Mouse (Mus musculus): ENCODE data around the gene Polr2e. TPM values are rescaled to one million over a fixed set of nuclear protein-coding genes. Genes with fewer than 3 reads are reported as not detected.
"Not testable (repeated sequence)": the region's sequence is repeated elsewhere in the genome, so short reads cannot be mapped to it uniquely, and the experiment has no call there.

Gene Polr2e
- total and polyA plus RNA-seq, 3 experiments: 97.3 to 122 (median 106) TPM

- peak; percentile 36 for DNase-seq
These were observed 18.2 kb upstream of the Polr2e start for GRCm38 (mm10) chr10:80057683-80058326.

GRCm38 (mm10) chr10:80056976-80057682 lies 17.5 kb upstream of the Polr2e start:
- DNase-seq: no peak

GRCm38 (mm10) chr10:80056506-80056905 lies 16.9 kb upstream of the Polr2e start:
- DNase-seq: no peak

GRCm38 (mm10) chr10:80055891-80056290 lies 16.3 kb upstream of the Polr2e start:
- no peak for DNase-seq

GRCm38 (mm10) chr10:80055364-80055763 lies 15.8 kb upstream of the Polr2e start:
- no peak for DNase-seq

- DNase-seq: not testable (repeated sequence)
These were observed 15.3 kb upstream of the Polr2e start for GRCm38 (mm10) chr10:80054911-80055310.

GRCm38 (mm10) chr10:80053831-80054815 lies 14.5 kb upstream of the Polr2e start:
- peak; percentile 89 for DNase-seq

GRCm38 (mm10) chr10:80053259-80053780 lies 13.7 kb upstream of the Polr2e start:
- peak; percentile 100 for DNase-seq

- DNase-seq: no peak
These were observed 12.8 kb upstream of the Polr2e start for GRCm38 (mm10) chr10:80052374-80052764.

- DNase-seq: peak; percentile 89
These were observed 12.2 kb upstream of the Polr2e start for GRCm38 (mm10) chr10:80051618-80052373.

- no peak for DNase-seq
These were observed 11.5 kb upstream of the Polr2e start for GRCm38 (mm10) chr10:80050885-80051617.

GRCm38 (mm10) chr10:80050244-80050643 lies 10.6 kb upstream of the Polr2e start:
- DNase-seq: no peak

- no peak for DNase-seq
These were observed 9.2 kb upstream of the Polr2e start for GRCm38 (mm10) chr10:80048834-80049233.

- no peak for DNase-seq
These were observed 8.8 kb upstream of the Polr2e start for GRCm38 (mm10) chr10:80048396-80048795.

- no peak for DNase-seq
These were observed 7.5 kb upstream of the Polr2e start, which contains the start of gene Gpx4 for GRCm38 (mm10) chr10:80047041-80047565. Gpx4 (plus strand) TSS chr10:80047166.

- no peak for DNase-seq
These were observed 6.2 kb upstream of the Polr2e start for GRCm38 (mm10) chr10:80045766-80046165.

- DNase-seq: not testable (repeated sequence)
These were observed 5.8 kb upstream of the Polr2e start for GRCm38 (mm10) chr10:80045364-80045763.

- no peak for DNase-seq
These were observed 4.5 kb upstream of the Polr2e start for GRCm38 (mm10) chr10:80044087-80044486.

GRCm38 (mm10) chr10:80041409-80042060 lies 1.9 kb upstream of the Polr2e start:
- DNase-seq: not testable (repeated sequence)

- DNase-seq: no peak
These were observed 2.8 kb downstream of the Polr2e start for GRCm38 (mm10) chr10:80036832-80037231.

Data from adrenal gland, adult 2 months (tissue).